Mouse (Mus musculus): ENCODE data around the gene Ep400. TPM values are rescaled to one million over a fixed set of nuclear protein-coding genes. Genes with fewer than 3 reads are reported as not detected.
"Not testable (repeated sequence)": the region's sequence is repeated elsewhere in the genome, so short reads cannot be mapped to it uniquely, and the experiment has no call there.

Gene Ep400
- total RNA-seq, 2 experiments from 2014 or later: 30.0 to 38.4 TPM

DNA sequence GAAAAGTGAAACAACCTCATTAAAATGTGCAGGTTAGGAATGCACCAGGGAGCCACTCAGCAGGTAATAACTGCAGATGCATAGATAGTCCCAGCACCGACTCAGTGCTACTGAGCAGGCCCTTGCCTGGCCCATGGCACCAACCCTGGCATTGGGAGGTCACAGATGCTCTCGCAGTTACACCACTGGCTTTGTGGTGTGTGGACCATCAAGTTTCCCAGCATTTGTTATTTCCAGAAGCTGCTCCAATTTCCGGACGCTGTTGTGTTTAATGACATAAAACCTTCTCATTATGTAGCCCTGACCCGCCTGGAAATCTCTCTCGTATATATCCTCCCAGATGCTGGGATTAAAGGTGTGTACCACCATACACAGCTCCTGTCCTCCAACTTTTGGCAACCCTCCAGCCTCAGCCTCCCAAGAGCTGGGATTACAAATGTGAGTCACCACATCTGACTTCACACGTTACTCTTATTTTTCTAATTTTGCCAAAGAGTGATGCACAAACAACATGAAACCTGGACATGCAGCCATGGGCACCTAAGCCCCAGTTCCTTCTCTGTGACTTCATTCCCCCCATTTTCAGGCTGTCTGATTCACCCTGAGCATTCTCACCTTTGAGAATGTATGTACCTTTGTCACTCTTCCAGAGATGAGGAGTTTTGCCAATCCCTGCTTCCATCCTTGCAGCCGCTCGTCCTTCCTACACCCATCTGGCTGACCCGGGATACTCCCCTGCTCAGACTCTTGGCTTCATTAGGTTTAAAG is 10.4 kb upstream of the Ep400 start:
- no peak for DNase-seq
- intact Hi-C loops (cut with DNase I): loop anchor here (2.0 to 5.0 kb wide), 3 partner anchors 26 to 546 kb away; no protein-coding TSS in a partner anchor

DNA sequence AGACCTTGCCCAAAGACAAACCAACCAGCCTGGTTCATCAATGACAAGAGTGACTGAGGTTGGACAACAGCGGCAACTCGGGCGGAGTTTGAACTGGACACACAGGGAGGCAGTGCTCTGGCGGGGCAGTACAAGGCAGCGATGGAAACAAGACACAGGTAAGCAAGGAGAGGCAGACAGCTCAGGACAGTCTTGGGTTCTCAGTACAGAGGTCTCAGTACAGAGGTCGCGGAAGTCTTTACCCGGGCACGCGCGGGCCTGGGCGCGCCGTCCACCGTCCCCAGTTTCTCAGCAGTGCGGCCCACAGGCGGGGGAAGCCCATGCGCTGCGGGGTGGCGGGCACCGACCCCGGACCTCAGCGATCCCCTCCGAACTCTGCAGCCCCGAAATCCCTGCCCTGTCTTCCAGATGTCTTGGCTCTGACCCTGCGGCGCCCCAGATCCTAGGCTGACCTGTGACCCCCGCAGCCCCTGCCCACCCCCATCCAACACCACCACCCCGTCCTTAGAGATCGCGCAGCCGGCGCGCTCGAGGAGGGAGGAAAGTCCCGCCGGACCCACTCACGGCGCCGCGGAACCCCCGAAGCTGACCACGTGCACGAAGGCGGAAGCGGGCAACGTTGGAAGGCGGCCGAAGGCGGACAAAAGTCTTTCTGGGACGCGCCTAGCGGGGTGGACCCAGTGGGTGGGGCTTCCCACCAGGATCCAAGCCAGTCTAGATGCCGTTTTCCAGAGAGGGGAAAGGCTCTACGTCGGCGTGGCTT is 9.7 kb upstream of the Ep400 start, which contains the start of gene Pus1:
Gene Pus1 (minus strand): TSS at position 662 of the 763 bp plus-strand sequence.
- DNase-seq: peak; percentile 95 to 97
- intact Hi-C loops (cut with DNase I): loop anchor here (2.0 to 5.0 kb wide), 3 partner anchors 27 to 547 kb away; no protein-coding TSS in a partner anchor

DNA sequence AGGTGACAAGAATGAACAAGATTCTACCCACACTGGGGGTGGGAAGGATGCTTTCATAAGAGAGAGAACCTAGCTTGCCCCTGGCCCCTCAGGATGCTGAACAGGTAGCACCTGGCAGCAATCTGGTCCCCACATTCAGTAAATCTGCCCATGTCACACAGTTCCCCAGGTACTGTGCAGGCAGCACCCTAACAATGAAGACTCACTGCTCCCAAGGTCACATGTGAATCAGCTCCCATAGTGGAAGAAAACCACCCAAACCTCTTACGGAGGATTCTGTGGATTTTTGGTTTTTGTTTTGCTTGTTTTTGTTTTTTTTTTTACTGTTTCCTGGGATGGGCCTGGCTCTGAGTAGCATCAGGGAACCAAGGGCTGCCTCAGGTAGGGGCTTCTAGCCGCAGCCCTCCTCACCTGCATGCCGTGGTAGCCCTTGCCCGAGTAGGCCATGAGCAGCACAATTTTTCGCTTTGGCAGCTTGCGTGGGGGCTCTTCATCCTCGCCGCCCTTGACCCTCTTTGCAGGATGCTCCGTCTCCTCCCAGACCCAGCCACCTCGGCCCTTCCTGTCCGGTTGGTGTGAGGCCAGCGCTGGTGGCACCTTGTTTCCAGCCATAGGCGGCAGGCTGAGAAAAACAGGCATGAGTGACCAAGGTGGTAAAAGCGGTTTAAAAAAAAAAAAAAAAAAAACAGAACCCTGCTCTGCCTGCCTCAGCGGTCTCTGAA is 8.9 kb upstream of the Ep400 start:
- DNase-seq: no peak
- intact Hi-C loops (cut with DNase I): no loop called here

DNA sequence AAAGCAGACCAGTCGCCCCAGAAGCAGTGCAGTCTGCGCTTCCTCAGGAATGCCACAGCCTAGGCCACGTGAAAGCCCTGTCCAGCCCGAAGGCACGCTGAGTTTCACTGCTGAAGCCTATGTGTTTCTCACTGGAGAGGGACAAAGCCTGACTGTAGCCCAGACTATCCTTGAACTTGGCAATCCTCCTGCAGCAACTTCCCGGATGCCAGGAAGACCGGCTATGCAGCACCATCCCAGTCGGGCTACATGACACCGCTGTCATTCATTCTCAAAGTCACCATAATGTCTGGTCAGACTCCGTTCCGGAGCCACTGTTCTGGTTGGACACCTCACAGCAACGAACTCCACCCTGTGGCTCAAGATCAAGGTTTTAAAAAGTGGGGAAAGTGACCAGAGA is 7.7 kb upstream of the Ep400 start:
- no peak for DNase-seq
- intact Hi-C loops (cut with DNase I): no loop called here

DNA sequence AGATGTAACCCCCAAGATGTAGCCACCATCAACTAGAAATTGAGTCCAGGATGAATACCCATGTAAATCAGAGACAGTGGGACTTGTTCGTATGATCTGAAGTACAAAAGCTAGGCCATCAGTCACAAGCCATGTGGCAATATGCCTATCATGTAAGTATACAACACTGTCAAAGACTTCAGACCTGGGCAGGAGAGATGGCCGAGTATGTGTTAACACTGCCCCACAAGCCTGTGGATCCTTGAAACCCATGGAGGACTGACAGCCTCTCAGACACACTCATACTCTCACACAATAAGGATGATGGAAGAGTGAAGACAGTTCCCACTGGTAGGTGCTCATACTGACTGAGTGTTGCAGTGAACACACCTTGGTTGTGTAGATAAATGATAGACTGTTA is 5.6 kb upstream of the Ep400 start:
- intact Hi-C loops (cut with DNase I): no loop called here
- no peak for DNase-seq

DNA sequence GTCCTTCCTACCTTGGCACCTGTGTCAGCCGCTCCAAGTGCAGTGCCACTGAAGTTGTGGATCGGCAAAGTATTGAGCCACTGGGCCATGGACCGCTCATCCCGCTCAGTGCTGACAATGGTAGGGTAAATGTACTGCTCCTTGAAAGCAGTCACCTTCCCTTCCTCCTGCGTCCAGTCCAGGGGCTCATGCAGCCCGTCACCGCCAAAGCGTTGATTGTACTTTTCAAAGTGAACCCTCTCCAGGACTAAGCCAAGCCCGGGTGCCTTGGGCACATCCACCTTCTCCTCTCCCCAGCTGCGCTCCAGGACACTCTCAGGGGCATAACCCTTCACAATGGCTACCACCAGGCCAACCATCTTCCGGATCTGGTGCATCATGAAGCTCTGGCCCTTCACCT is 4.0 kb upstream of the Ep400 start:
- intact Hi-C loops (cut with DNase I): loop anchor here (5.0 kb wide), 2 partner anchors 33 to 122 kb away; partner anchors contain the start of genes Ddx51 and Noc4l
- no peak for DNase-seq

DNA sequence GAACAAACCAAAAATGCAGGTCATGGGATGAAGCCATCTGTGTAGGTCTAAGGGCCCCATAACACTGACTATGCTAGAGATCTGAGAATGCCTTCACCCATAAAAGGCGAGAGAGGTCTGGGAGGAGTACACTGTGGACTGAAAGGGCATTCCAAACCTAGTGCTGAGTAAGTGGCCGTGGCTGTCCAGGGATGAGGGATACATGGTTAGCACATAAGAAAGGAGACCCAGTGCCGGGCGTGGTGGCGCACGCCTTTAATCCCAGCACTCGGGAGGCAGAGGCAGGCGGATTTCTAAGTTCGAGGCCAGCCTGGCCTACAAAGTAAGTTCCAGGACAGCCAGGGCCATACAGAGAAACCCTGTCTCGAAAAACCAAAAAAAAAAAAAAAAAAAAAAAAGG is 2.4 kb upstream of the Ep400 start:
- intact Hi-C loops (cut with DNase I): loop anchor here (5.0 kb wide), 2 partner anchors 34 to 121 kb away; partner anchors contain the start of genes Ddx51 and Noc4l
- DNase-seq: not testable (repeated sequence)

DNA sequence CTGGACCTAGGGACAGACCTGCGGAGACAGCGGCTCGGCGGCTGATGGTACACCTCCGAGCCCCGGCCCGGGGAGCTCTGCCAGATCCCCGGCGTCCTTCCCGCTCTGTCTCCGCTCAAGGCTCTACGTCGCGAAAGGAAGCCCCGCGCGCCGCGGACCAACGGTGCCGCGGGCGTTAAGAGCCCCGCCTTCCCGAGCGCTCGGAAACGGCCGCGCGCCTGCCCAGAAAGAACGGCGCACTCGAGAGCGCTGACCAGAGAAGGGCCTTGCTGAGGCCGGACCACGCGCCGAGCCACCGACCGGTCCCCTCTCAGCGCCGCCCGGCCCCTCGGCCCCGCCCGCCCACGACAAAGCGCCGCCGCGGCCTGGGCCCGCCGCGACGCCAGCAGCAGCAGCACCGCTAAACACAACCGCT is 479 bp downstream of the Ep400 start:
- no peak for DNase-seq
- intact Hi-C loops (cut with DNase I): loop anchor here (5.0 kb wide), 2 partner anchors 37 to 118 kb away; partner anchors contain the start of genes Ddx51 and Noc4l

DNA sequence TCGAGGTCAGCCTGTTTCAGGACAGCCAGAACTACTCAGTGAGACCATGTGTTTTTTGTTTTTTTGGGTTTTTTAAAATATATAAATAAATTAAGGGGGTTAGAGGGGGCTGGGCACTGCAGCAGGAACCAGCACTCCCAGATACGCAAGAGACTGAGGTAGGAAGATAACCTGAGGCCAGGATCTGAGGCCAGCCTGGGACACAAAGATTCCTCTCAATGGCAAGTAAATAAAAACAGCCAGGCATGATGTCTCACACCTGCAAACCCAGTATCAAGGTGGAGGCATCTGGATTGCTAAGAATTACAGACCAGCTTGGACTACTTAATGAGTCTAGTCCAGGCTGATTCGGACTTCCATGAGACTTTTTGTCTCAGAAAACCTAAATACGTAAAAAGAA is 1.2 kb downstream of the Ep400 start:
- intact Hi-C loops (cut with DNase I): no loop called here

DNA sequence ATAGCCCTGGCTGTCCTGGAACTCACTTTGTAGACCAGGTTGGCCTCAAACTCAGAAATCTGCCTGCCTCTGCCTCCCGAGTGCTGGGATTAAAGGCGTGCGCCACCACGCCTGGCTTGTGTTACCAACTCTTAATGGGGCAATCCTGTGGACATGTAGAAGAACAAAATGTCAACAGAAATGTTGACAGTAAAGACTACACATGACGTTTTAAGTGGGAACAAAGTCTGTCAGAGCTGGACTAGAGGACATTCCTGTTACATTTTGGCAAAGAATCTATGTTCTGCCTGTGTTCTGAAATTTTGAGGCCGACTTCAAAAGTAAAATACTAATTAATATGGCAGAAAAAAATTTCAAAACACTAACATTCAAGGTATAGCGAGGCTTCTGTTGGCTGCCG is 6.6 kb downstream of the Ep400 start:
- intact Hi-C loops (cut with DNase I): no loop called here
- DNase-seq: no peak

More for the DNA sequence above, 1.2 kb downstream of the Ep400 start:
- DNase-seq: no peak

DNA sequence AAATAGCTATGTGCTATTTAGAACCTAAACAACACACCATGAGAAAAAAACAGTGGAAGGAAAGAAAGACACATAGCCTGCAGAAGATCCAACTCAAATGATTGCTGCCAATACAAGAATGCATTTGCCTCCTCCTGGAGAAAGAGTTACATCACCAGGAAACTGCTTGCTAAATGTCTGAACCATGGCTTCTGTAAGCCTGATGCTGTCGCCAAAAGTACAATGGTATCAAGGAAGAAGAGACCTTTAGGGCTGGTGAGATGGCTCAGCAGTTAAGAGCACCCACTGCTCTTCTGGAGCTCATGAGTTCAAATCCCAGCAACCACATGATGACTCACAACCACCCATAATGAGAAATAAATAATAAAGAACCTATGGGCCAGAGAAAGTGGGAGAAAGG is 25.5 kb downstream of the Ep400 start:
- intact Hi-C loops (cut with DNase I): no loop called here
- no peak for DNase-seq

DNA sequence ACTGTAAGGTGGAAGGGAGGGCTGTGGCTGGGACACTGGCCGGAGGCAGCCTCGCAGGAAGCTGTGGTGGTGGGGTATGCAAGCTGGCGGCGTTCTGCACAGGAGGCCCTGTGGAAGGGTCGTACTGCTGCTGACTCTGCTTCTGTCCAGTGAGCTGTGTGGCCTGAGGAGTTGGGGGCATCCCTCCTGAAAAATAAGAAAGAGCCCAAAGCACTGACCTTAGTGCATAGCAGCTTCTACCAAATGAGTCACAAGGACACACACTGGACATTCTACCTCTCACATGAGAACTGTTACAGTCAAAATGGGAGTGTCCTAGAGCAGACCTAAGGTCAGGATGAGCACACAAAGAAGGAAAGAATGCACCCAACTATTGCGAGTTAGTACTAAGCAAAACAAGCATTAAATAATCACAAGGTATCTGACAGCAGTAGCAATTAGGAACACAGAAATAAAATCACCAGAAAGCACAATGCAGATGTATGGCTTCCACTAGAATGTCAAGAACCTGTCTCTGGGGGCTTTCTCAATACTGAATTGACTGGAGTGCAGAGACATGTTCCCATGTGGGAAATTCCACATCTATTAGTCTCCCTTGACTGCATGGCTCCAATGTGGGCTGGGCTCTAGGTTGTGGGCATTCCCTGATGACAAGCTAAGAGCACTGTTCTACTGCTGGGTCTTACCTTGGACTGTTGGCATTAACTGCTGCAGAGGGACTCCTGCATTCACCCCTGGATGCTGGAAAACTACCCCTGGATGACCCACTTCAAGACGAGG is 30.8 kb downstream of the Ep400 start:
- intact Hi-C loops (cut with DNase I): no loop called here

DNA sequence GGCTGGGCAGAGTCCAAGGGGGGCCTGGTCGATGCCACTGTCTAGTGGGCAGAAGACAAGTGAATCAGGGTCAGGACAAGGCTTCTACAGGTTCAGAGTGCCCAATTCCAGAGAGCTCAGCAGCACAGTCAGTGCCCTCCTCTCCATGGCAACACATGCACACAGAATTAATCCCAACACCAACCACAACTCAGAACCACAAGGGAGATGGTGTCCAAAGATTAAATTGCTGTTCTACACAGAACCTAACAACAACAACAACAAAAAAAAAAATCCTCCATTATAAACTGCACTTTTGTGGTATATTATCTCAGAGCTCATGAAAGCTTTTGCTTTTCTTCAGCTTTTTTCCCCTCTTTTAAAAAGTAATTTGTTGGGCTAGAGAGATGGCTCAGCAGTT is 34.9 kb downstream of the Ep400 start:
- no peak for DNase-seq
- intact Hi-C loops (cut with DNase I): no loop called here

More for the DNA sequence above, 30.8 kb downstream of the Ep400 start:
- DNase-seq: no peak

DNA sequence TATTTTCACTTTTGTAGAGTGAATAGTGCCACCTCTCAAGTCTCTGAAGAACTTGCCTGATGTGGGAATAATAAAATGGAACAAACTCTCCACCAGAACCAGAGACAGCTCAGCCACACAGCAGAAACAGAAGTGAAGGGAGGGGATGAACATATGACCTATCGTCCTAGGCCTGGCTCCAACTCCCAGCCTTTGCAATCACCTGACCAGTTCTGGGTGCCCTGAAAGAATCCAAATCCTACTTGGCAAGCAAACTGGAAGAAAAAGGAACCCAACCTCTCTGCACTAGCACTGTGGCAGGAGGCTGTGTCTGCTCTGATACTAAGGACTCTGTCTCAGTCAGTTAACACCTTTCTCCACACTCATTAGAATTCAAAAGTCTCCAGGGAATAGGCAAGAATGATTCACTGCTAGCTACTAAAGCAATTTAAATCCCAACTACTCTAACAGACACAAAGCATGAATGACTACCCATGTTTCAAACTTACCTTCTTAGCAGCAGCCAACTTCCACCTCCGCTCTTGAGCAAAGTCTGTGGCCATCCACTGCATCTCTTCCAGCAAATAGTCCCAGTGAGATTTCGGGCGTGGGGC is 37.2 kb downstream of the Ep400 start:
- DNase-seq: no peak
- intact Hi-C loops (cut with DNase I): no loop called here

DNA sequence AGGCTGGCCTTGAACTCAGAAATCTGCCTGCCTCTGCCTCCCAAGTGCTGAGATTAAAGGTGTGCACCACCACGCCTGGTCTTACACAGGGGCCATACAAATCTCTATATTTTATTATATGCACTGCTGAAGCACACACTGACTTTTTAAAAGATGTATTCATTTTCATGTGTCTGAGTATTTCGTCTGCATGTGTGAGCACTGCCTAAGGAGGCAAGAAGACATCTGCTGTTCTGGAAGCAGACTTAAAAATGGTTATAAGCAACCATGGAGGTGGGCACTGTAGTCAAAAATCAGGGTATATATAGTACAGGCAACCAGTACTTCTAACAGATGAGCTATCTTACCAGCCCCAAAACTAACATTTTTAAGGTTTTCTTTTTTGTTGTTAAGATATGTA is 39.3 kb downstream of the Ep400 start:
- no peak for DNase-seq
- intact Hi-C loops (cut with DNase I): no loop called here

DNA sequence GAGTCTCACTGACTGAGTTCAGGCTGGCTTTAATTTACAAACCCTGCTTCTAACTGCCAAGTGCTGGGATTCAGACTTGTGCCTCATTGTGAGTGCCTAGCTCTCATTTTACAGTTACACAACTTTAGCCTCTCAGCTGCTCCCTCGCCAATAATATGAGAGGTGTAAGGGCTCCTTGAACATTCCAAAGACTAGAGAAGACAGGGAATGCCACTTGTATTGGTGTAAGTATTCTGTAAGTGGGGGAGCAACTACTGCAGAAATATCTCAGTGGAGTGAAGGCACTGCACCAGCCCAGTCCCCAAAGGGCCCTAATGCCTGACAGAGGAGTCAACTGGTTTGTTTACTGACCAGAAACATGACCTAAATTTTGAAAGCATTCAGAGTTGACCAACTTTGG is 42.7 kb downstream of the Ep400 start:
- no peak for DNase-seq
- intact Hi-C loops (cut with DNase I): no loop called here

DNA sequence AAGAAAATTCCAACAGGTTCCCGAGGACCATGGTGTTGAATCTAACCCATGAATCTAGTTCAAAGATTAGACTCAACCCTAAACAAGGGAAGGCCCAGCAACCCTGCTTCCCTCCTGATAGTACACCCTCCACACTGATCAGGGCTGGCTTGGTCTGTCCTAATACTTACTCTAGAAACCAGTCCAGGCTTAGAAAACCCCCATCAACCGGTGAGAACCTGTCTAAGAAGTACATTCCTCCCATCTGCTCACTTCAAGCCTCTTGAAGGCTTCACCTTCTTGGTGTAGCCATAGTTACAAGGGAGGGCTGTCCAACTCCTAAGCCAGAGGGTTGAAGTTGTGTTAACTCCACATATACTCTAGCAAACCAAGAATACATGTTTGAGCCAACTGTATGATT is 47.0 kb downstream of the Ep400 start:
- intact Hi-C loops (cut with DNase I): no loop called here
- DNase-seq: no peak

DNA sequence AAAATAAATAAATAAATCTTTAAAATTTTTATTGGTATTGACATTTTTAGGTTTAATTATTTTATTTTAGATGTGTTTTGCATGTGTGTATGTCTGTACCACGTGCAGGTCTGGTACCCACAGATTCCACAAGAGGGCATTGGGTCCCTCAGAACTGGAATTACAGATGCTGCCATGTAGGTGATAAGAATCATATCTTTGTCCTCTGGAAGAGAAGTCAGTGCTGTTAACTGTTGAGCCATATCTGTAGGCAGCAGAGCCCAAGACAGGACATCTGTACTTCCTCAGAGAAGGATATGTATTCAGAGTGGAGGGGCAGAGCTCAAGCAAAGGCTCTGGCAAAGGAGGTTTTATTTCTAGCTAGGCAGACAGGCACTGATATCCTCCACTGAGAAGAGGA is 49.1 kb downstream of the Ep400 start:
- intact Hi-C loops (cut with DNase I); DNase-seq: not testable (repeated sequence)

DNA sequence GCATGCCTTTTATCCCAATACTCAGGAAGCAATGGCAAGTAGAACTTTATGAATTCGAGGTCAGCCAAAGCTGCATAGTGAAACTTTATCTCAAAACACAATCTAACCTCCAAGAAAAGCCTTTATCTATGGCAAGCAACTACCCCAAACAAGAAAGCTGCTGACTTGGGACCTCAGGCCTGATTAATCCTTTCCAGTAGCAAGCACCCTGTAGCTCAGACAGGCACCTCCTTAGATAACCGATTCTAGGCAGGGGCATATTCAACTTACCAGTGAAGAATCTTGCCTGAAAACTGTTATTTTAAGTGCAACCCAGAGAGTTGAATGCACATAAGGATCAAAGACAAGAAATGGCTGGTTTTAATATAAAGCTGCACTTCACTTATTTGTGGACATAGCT is 59.1 kb downstream of the Ep400 start:
- intact Hi-C loops (cut with DNase I): no loop called here
- no peak for DNase-seq

DNA sequence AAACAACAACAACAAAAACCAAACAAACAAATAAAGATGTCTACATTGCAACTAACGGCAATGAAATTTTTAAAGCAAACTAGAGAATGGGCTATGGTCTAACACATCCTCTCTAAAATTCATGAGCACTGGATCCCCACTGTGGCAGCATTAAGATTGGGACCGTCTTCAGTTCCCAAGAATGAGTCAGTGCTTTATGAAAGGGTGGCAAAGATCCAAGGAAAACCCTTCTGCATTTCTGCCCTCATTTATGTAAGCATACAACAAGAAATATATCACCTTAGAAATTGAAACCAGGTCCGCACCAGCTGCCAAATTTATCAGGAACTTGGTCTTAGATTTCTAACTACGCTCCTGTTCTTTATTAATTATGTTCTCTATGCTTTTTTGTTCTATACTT is 61.3 kb downstream of the Ep400 start:
- DNase-seq: no peak
- intact Hi-C loops (cut with DNase I): no loop called here
